Mouse (Mus musculus) cortical plate, adult 2 months (tissue): ENCODE measurements around the gene Adk.

Source experiments
- CTCF ChIP-seq: fragments of 200-500 bp; IDR thresholded peaks from 2 replicates; pipeline ENCODE4 v1.5.1; 2011; ENCODE audit warnings: mild to moderate bottlenecking, control low read depth, low read length; ENCODE audit not compliant: insufficient read depth; ENCODE audit errors: extremely low read depth
- POLR2A ChIP-seq: fragments of 200-500 bp; IDR thresholded peaks from 2 replicates; pipeline ENCODE4 v1.6.1; 2011; ENCODE audit warnings: mild to moderate bottlenecking, low read length, control low read depth; ENCODE audit not compliant: insufficient read depth; ENCODE audit errors: extremely low read depth

DNA sequence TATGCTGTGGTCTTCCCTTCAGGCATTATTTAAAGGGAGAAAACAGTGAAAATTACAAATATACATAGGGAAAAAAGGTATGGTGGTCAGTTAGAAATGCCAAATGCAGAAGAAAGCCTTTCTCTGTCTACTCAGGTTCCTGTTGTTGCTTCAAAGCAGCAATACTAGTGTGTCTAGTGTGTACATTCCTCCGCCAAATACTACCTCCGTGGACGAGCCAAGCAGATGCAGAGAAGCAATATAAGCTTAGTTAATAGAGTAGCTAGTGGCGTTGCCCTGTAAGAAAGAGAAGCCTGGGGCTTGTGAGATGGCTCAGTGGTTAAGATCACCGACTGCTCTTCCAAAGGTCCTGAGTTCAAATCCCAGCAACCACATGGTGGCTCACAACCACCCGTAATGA, 359.1 kb downstream of the Adk start:
- TF ChIP-seq CTCF = no peak
- TF ChIP-seq POLR2A = no peak
